Mouse (Mus musculus): ENCODE data around the gene Vsig10l. TPM values are rescaled to one million over a fixed set of nuclear protein-coding genes. Genes with fewer than 3 reads are reported as not detected.

Vsig10l gene
- polyA plus RNA-seq, 1 experiment from 2014 or later: 15.4 TPM

DNA sequence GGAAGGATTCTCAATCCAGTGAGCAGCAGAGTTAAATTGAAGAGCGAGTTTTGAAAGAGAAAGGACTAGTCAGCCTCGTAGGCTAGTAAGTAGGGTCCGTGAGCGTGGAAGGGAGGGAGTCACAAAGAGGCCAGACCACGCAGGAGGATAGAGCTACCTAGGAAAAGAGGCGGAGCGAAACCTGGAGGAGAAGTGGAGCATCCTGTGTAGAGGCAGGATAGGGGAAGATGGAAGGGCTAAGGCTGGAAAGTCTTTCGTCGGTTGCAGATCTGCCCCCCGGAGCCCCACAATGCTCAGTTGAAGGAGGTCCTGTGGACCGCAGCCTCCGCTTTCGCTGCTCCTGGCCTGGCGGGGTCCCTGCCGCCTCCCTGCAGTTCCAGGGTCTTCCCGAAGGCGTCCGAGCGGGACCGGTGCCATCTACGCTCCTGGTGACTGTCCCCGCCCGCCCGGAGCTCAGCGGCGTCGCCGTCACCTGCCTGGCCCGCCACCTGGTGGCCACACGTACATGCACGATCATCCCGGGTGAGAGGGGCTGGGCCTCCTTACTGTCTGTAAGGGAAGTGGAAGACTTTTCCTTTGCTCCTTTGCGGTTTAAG lies 3.2 kb downstream of the Vsig10l start:
- Histone ChIP-seq H3K27ac (ENCODE audit: low read depth, low read length) (no peak overlapping the region), H3K9me3 (ENCODE audit: control insufficient read depth, low read length) (no peaks in the 10 kb centered on the region), H3K4me1 (ENCODE audit: control insufficient read depth, insufficient read depth, low read length) (0 out of 2 replicates have a peak, but pooled peaks cover 3% of the 10 kb centered on the region), H3K4me3 (ENCODE audit: low read depth, low read length) (peak overlapping the region; percentile 37), H3K27me3 (ENCODE audit: control insufficient read depth, insufficient read depth, low read length) (peaks cover 4% of the 10 kb centered on the region; the same call in 1 of the 2 replicates), H3K4me2 (ENCODE audit: low read depth, low read length) (peak overlapping the region; percentile 75), H3K36me3 (ENCODE audit: control insufficient read depth, insufficient read depth, low read length) (no peaks in the 10 kb centered on the region), H3K9ac (replicated peaks; ENCODE audit: low read depth, low read length) (peak overlapping the region; percentile 47)
- 1% methylated on average over 33 of the region's 33 CpGs for WGBS
- ATAC-seq (ENCODE audit: low read depth): peak; percentile 74

- Histone ChIP-seq H3K36me3 (ENCODE audit: control insufficient read depth, insufficient read depth, low read length) (peaks cover 6% of the 10 kb centered on the region; the same call in 1 of the 2 replicates), H3K27ac (ENCODE audit: low read depth, low read length) (no peak overlapping the region), H3K9me3 (ENCODE audit: control insufficient read depth, low read length) (no peaks in the 10 kb centered on the region), H3K4me2 (ENCODE audit: low read depth, low read length) (no peak overlapping the region), H3K9ac (replicated peaks; ENCODE audit: low read depth, low read length) (no peak overlapping the region), H3K27me3 (ENCODE audit: control insufficient read depth, insufficient read depth, low read length) (no peaks in the 10 kb centered on the region), H3K4me1 (ENCODE audit: control insufficient read depth, insufficient read depth, low read length) (0 out of 2 replicates have a peak, but pooled peaks cover 3% of the 10 kb centered on the region), H3K4me3 (ENCODE audit: low read depth, low read length) (no peak overlapping the region)
- no peak for ATAC-seq (ENCODE audit: low read depth)
- WGBS: 40% methylated on average over 8 of the region's 8 CpGs
These were observed 7.4 kb downstream of the Vsig10l start for GRCm38 (mm10) chr7:43470373-43470772.

DNA sequence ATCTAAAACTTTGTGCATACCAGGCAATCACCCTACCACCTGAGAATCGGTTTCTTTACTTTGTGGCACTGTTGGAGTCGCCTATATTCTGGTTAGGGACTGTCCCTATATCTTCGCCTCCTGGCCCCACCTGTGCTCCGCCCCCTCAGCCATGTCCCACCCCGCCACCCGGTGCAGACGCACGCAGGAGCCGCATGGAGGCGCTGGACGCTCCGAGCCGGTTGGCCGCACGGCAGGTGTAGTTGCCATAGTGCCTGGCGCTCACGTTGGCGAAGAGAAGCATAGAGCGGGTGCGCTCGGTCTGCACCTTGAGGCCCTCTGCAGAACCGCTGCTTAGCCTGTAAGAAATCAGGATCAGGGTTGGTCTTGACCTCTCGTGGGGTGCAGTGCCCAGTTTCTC lies 12.8 kb downstream of the Vsig10l start:
- Histone ChIP-seq H3K27ac (ENCODE audit: low read depth, low read length) (no peak overlapping the region), H3K9ac (replicated peaks; ENCODE audit: low read depth, low read length) (no peak overlapping the region), H3K36me3 (ENCODE audit: control insufficient read depth, insufficient read depth, low read length) (peaks cover 6% of the 10 kb centered on the region), H3K9me3 (ENCODE audit: control insufficient read depth, low read length) (no peaks in the 10 kb centered on the region), H3K4me2 (ENCODE audit: low read depth, low read length) (no peak overlapping the region), H3K27me3 (ENCODE audit: control insufficient read depth, insufficient read depth, low read length) (peaks cover 27% of the 10 kb centered on the region), H3K4me3 (ENCODE audit: low read depth, low read length) (no peak overlapping the region), H3K4me1 (ENCODE audit: control insufficient read depth, insufficient read depth, low read length) (no peaks in the 10 kb centered on the region)
- WGBS: 10% methylated on average over 23 of the region's 23 CpGs
- peak; percentile 6; the same call in 1 of the 2 replicates for ATAC-seq (ENCODE audit: low read depth)

DNA sequence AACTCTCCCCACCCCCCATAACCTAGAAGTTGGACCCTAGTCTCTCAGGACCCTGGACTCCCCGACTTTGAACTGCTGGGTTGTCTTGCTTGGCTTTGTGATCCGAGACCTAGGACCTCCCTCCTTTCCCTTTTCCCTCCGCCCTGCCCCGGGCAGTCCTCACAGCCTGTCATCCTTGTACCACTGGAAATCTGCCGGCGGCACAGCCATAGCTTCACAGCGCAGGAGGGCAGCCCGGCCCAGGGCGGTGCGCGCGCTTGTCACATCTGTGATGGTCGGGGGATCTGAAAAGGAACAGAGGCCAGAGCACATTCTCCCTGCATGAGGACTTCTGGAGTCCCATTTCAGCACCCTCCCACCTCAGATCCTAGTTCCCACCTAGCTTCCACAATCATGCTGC lies 13.4 kb downstream of the Vsig10l start:
- no peak overlapping the region for H3K9ac ChIP-seq (replicated peaks; ENCODE audit: low read depth, low read length)
- H3K4me2 ChIP-seq (ENCODE audit: low read depth, low read length): no peak overlapping the region
- no peak overlapping the region for H3K4me3 ChIP-seq (ENCODE audit: low read depth, low read length)
- ATAC-seq (ENCODE audit: low read depth): no peak
- no peaks in the 10 kb centered on the region for H3K9me3 ChIP-seq (ENCODE audit: control insufficient read depth, low read length)
- no peaks in the 10 kb centered on the region for H3K4me1 ChIP-seq (ENCODE audit: control insufficient read depth, insufficient read depth, low read length)
- 7% methylated on average over 13 of the region's 13 CpGs for WGBS
- no peak overlapping the region for H3K27ac ChIP-seq (ENCODE audit: low read depth, low read length)
- peaks cover 6% of the 10 kb centered on the region for H3K36me3 ChIP-seq (ENCODE audit: control insufficient read depth, insufficient read depth, low read length)
- H3K27me3 ChIP-seq (ENCODE audit: control insufficient read depth, insufficient read depth, low read length): peaks cover 27% of the 10 kb centered on the region

GRCm38 (mm10) chr7:43481191-43481590 lies 18.2 kb downstream of the Vsig10l start:
- ATAC-seq (ENCODE audit: low read depth): no peak
- no peak overlapping the region for H3K4me3 ChIP-seq (ENCODE audit: low read depth, low read length)
- WGBS: 75% methylated on average over 3 of the region's 3 CpGs
- H3K4me2 ChIP-seq (ENCODE audit: low read depth, low read length): no peak overlapping the region
- H3K27me3 ChIP-seq (ENCODE audit: control insufficient read depth, insufficient read depth, low read length): peaks cover 21% of the 10 kb centered on the region
- no peaks in the 10 kb centered on the region for H3K9me3 ChIP-seq (ENCODE audit: control insufficient read depth, low read length)
- H3K4me1 ChIP-seq (ENCODE audit: control insufficient read depth, insufficient read depth, low read length): peaks cover 6% of the 10 kb centered on the region; the same call in 1 of the 2 replicates
- H3K27ac ChIP-seq (ENCODE audit: low read depth, low read length): no peak overlapping the region
- H3K36me3 ChIP-seq (ENCODE audit: control insufficient read depth, insufficient read depth, low read length): no peaks in the 10 kb centered on the region
- H3K9ac ChIP-seq (replicated peaks; ENCODE audit: low read depth, low read length): no peak overlapping the region

- no peaks in the 10 kb centered on the region for H3K36me3 ChIP-seq (ENCODE audit: control insufficient read depth, insufficient read depth, low read length)
- H3K4me3 ChIP-seq (ENCODE audit: low read depth, low read length): no peak overlapping the region
- no peak overlapping the region for H3K9ac ChIP-seq (replicated peaks; ENCODE audit: low read depth, low read length)
- peaks cover 6% of the 10 kb centered on the region; the same call in 1 of the 2 replicates for H3K4me1 ChIP-seq (ENCODE audit: control insufficient read depth, insufficient read depth, low read length)
- WGBS: 30% methylated on average over 8 of the region's 8 CpGs
- H3K4me2 ChIP-seq (ENCODE audit: low read depth, low read length): no peak overlapping the region
- H3K27me3 ChIP-seq (ENCODE audit: control insufficient read depth, insufficient read depth, low read length): peaks cover 17% of the 10 kb centered on the region
- no peak overlapping the region for H3K27ac ChIP-seq (ENCODE audit: low read depth, low read length)
- ATAC-seq (ENCODE audit: low read depth): peak; percentile 81
- no peaks in the 10 kb centered on the region for H3K9me3 ChIP-seq (ENCODE audit: control insufficient read depth, low read length)
These were observed 19.3 kb downstream of the Vsig10l start for GRCm38 (mm10) chr7:43482090-43482716.

- H3K9ac ChIP-seq (replicated peaks; ENCODE audit: low read depth, low read length): no peak overlapping the region
- H3K36me3 ChIP-seq (ENCODE audit: control insufficient read depth, insufficient read depth, low read length): no peaks in the 10 kb centered on the region
- 23% methylated on average over 10 of the region's 10 CpGs for WGBS
- no peak for ATAC-seq (ENCODE audit: low read depth)
- H3K27me3 ChIP-seq (ENCODE audit: control insufficient read depth, insufficient read depth, low read length): peaks cover 7% of the 10 kb centered on the region; the same call in 1 of the 2 replicates
- H3K4me2 ChIP-seq (ENCODE audit: low read depth, low read length): no peak overlapping the region
- no peak overlapping the region for H3K27ac ChIP-seq (ENCODE audit: low read depth, low read length)
- no peak overlapping the region for H3K4me3 ChIP-seq (ENCODE audit: low read depth, low read length)
- no peaks in the 10 kb centered on the region for H3K9me3 ChIP-seq (ENCODE audit: control insufficient read depth, low read length)
- peaks cover 6% of the 10 kb centered on the region; the same call in 1 of the 2 replicates for H3K4me1 ChIP-seq (ENCODE audit: control insufficient read depth, insufficient read depth, low read length)
These were observed 20.3 kb downstream of the Vsig10l start for GRCm38 (mm10) chr7:43483236-43483635.

- Histone ChIP-seq H3K9ac (replicated peaks; ENCODE audit: low read depth, low read length) (no peak overlapping the region; the same call in 1 of the 2 replicates), H3K4me2 (ENCODE audit: low read depth, low read length) (peak overlapping the region; percentile 66), H3K27ac (ENCODE audit: low read depth, low read length) (peak overlapping the region; percentile 45; the same call in 1 of the 2 replicates), H3K4me1 (ENCODE audit: control insufficient read depth, insufficient read depth, low read length) (peaks cover 6% of the 10 kb centered on the region; the same call in 1 of the 2 replicates), H3K36me3 (ENCODE audit: control insufficient read depth, insufficient read depth, low read length) (no peaks in the 10 kb centered on the region), H3K4me3 (ENCODE audit: low read depth, low read length) (peak overlapping the region; percentile 59), H3K9me3 (ENCODE audit: control insufficient read depth, low read length) (no peaks in the 10 kb centered on the region), H3K27me3 (ENCODE audit: control insufficient read depth, insufficient read depth, low read length) (no peaks in the 10 kb centered on the region)
- ATAC-seq (ENCODE audit: low read depth): peak; percentile 10; the same call in 1 of the 2 replicates
- 48% methylated on average over 5 of the region's 5 CpGs for WGBS
These were observed 25.7 kb downstream of the Vsig10l start for GRCm38 (mm10) chr7:43488646-43489045.

DNA sequence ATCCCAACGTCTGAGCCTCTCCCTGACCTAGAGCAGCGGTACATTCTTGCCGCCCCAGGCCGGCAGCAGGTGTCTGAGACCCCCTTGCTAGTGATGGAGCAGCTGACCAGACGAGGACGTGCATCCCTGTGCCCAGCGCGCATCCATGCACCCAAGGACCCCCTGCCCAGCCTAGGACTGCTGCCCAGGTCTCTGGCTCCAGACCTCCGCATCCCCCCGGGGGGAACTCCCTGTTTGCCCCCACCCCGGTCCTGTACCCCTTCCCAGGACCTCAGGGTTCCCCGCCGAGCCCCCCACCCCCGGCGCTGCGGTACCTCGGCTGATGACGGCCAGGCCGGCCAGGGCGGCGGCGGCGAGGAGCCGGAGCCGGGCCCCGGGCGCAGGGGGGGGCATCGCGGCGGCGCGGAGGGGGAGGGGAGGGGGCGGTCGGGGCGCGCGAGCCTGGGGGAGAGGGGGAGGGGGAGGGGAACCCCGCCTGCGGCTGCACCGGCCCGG lies 26.7 kb downstream of the Vsig10l start, which contains the start of gene Iglon5:
TSS of gene Iglon5 (minus strand) at position 445 of the 495 bp plus-strand sequence.
- peaks cover 6% of the 10 kb centered on the region; the same call in 1 of the 2 replicates for H3K4me1 ChIP-seq (ENCODE audit: control insufficient read depth, insufficient read depth, low read length)
- ATAC-seq (ENCODE audit: low read depth): peak; percentile 70
- peak within 1 kb of the TSS; percentile 66 for H3K4me2 ChIP-seq (ENCODE audit: low read depth, low read length)
- no peaks in the 10 kb centered on the region for H3K9me3 ChIP-seq (ENCODE audit: control insufficient read depth, low read length)
- H3K4me3 ChIP-seq (ENCODE audit: low read depth, low read length): peak within 1 kb of the TSS; percentile 59
- H3K27ac ChIP-seq (ENCODE audit: low read depth, low read length): peak within 1 kb of the TSS; percentile 85
- no peaks in the 10 kb centered on the region for H3K27me3 ChIP-seq (ENCODE audit: control insufficient read depth, insufficient read depth, low read length)
- H3K9ac ChIP-seq (replicated peaks; ENCODE audit: low read depth, low read length): peak within 1 kb of the TSS; percentile 95
- no peaks in the 10 kb centered on the region for H3K36me3 ChIP-seq (ENCODE audit: control insufficient read depth, insufficient read depth, low read length)
- WGBS: 2% methylated on average over 13 of the region's 41 CpGs
